10 mouse cellular contexts compared by ENCODE assay signal in genomic region chr11:116142211-116142991, GRCm38 (mm10). TPM values are rescaled to one million over a fixed set of nuclear protein-coding genes. Genes with fewer than 3 reads are reported as not detected.
DNase-seq lines count a peak whose midpoint lies in the region; ATAC-seq and TF ChIP-seq lines count a peak whose summit lies in the region.
"Had no signal": no experiment of that assay in that cellular context is flagged by ENCODE, and none has a peak within 500 bp of the region (broad histone marks: within the 10 kb centered on the region; RNA-seq: fewer than 3 reads in every experiment).

No protein-coding gene starts in this region.

- TF ChIP-seq CTCF in ES-Bruce4 (IDR thresholded peaks at IDR 0.05; ENCODE audit: low read depth, low read length), result no peak
- TF ChIP-seq CTCF in liver, postnatal 0 days (IDR thresholded peaks at IDR 0.05; ENCODE audit: low read depth), result no peak; the same call in 1 of the 2 replicates

- no peak for TF ChIP-seq POLR2A in ES-Bruce4 (IDR thresholded peaks at IDR 0.05; ENCODE audit: insufficient read depth, low read length)

- peaks cover 9% of the 10 kb centered on the region; the same call in 1 of the 2 replicates for H3K4me1 ChIP-seq in heart, embryonic 11.5 days (ENCODE audit: control insufficient read depth, insufficient read depth, low read length)
- peaks cover 5% of the 10 kb centered on the region for H3K4me1 ChIP-seq in ES-Bruce4 (ENCODE audit: control insufficient read depth, insufficient read depth, low read length)
- peaks cover 31% of the 10 kb centered on the region for H3K4me1 ChIP-seq in liver, postnatal 0 days (ENCODE audit: insufficient read depth)
- H3K4me1 ChIP-seq in forebrain, embryonic 14.5 days (ENCODE audit: control insufficient read depth, insufficient read depth, low read length), result peaks cover 3% of the 10 kb centered on the region; the same call in 1 of the 2 replicates

- ATAC-seq in heart, embryonic 11.5 days (replicated peaks; ENCODE audit: insufficient number of reproducible peaks, low FRiP score, low TSS enrichment), result peak; percentile 40; the same call in 1 of the 2 replicates
- ATAC-seq in liver, postnatal 0 days, result peak; percentile 16; the same call in 1 of the 2 replicates
- no peak for ATAC-seq in forebrain, embryonic 14.5 days
- ATAC-seq: Patski had no signal

- peaks cover 23% of the 10 kb centered on the region for H3K36me3 ChIP-seq in heart, embryonic 11.5 days (ENCODE audit: control insufficient read depth, insufficient read depth, low read length)
- H3K36me3 ChIP-seq in ES-Bruce4 (ENCODE audit: control insufficient read depth, insufficient read depth, low read length, poor library complexity, severe bottlenecking), result no peaks in the 10 kb centered on the region
- peaks cover 6% of the 10 kb centered on the region; the same call in 1 of the 2 replicates for H3K36me3 ChIP-seq in liver, postnatal 0 days (replicated peaks; ENCODE audit: insufficient read depth, low read length)
- peaks cover 62% of the 10 kb centered on the region for H3K36me3 ChIP-seq in forebrain, embryonic 14.5 days (ENCODE audit: control insufficient read depth, insufficient read depth, low read length)

- H3K4me3 ChIP-seq in heart, embryonic 11.5 days (ENCODE audit: low read depth, low read length), result no peak overlapping the region
- H3K4me3 ChIP-seq in ES-Bruce4 (ENCODE audit: low read depth, low read length), result 0 out of 2 replicates have a peak overlapping the region, but pooled peaks have one; percentile 8
- no peak overlapping the region for H3K4me3 ChIP-seq in liver, postnatal 0 days (ENCODE audit: low read depth, low read length)
- no peak overlapping the region for H3K4me3 ChIP-seq in forebrain, embryonic 14.5 days (ENCODE audit: low read depth, low read length)

- intact Hi-C loops in gastrocnemius, postnatal 36 days (cut with DNase I), result no loop called here

- peak; percentile 70 for TF ChIP-seq EP300 in ES-Bruce4 (IDR thresholded peaks at IDR 0.05; ENCODE audit: insufficient read depth, low read depth, low read length)
- peak; percentile 65 for TF ChIP-seq EP300 in liver, postnatal 0 days (IDR thresholded peaks at IDR 0.05; ENCODE audit: low read depth)

- no peaks in the 10 kb centered on the region for H3K27me3 ChIP-seq in heart, embryonic 11.5 days (ENCODE audit: control insufficient read depth, insufficient read depth, low read length)
- H3K27me3 ChIP-seq in ES-Bruce4 (ENCODE audit: control insufficient read depth, insufficient read depth, low read length, poor library complexity, severe bottlenecking), result no peaks in the 10 kb centered on the region
- no peaks in the 10 kb centered on the region for H3K27me3 ChIP-seq in liver, postnatal 0 days (ENCODE audit: insufficient read depth, low read length)
- no peaks in the 10 kb centered on the region for H3K27me3 ChIP-seq in forebrain, embryonic 14.5 days (replicated peaks; ENCODE audit: control insufficient read depth, insufficient read depth, low read length)
- H3K27me3 ChIP-seq: Patski had no signal

- H3K9ac ChIP-seq in heart, embryonic 11.5 days (ENCODE audit: low read depth, low read length), result peak overlapping the region; percentile 54; the same call in 1 of the 2 replicates
- H3K9ac ChIP-seq in ES-Bruce4 (ENCODE audit: low read depth, poor library complexity, severe bottlenecking), result peak overlapping the region; percentile 47
- no peak overlapping the region for H3K9ac ChIP-seq in liver, postnatal 0 days (replicated peaks)
- H3K9ac ChIP-seq in forebrain, embryonic 14.5 days (ENCODE audit: low read length), result no peak overlapping the region

- DNase-seq in heart, adult 9 months (ENCODE audit: low spot score in 2 of 2), result no peak
- DNase-seq in c-Kit-negative CD71-positive TER-119-positive erythroid progenitor cells, embryonic 14.5 days (ENCODE audit: low read depth, low spot score), result peak; percentile 90
- DNase-seq in liver, postnatal 0 days, result peak; percentile 74
- DNase-seq in right cerebral cortex, postnatal 14 days, result no peak
- no peak for DNase-seq in gastrocnemius, postnatal 36 days
- no peak for DNase-seq in forebrain, embryonic 14.5 days (ENCODE audit: low spot score)
- DNase-seq: cerebellum, adult 8-10 months had no signal

- no peaks in the 10 kb centered on the region for H3K9me3 ChIP-seq in heart, embryonic 11.5 days (replicated peaks; ENCODE audit: control insufficient read depth, low read length)
- no peaks in the 10 kb centered on the region for H3K9me3 ChIP-seq in ES-Bruce4 (replicated peaks; ENCODE audit: control insufficient read depth, insufficient read depth, low read length, poor library complexity, severe bottlenecking)
- H3K9me3 ChIP-seq in liver, postnatal 0 days (ENCODE audit: low read length), result no peaks in the 10 kb centered on the region
- no peaks in the 10 kb centered on the region for H3K9me3 ChIP-seq in forebrain, embryonic 14.5 days (replicated peaks; ENCODE audit: control insufficient read depth, low read length)

- WGBS in heart, embryonic 11.5 days (ENCODE audit: insufficient replicate concordance), result 63% methylated on average over 10 of the region's 10 CpGs
- WGBS in liver, postnatal 0 days (ENCODE audit: insufficient replicate concordance), result 65% methylated on average over 10 of the region's 10 CpGs
- WGBS in forebrain, embryonic 14.5 days, result 79% methylated on average over 10 of the region's 10 CpGs

- peak overlapping the region; percentile 67; the same call in 1 of the 2 replicates for H3K27ac ChIP-seq in heart, embryonic 11.5 days (ENCODE audit: low read depth, low read length)
- peak overlapping the region; percentile 96 for H3K27ac ChIP-seq in ES-Bruce4 (ENCODE audit: insufficient read depth, low read length)
- peak overlapping the region; percentile 58 for H3K27ac ChIP-seq in liver, postnatal 0 days (ENCODE audit: low read depth)
- no peak overlapping the region for H3K27ac ChIP-seq in forebrain, embryonic 14.5 days (ENCODE audit: low read depth, low read length)

- 0 out of 2 replicates have a peak overlapping the region, but pooled peaks have one; percentile 3 for H3K4me2 ChIP-seq in heart, embryonic 11.5 days
- H3K4me2 ChIP-seq in liver, postnatal 0 days (ENCODE audit: low read depth, low read length), result no peak overlapping the region
- H3K4me2 ChIP-seq in forebrain, embryonic 14.5 days (ENCODE audit: low read length), result no peak overlapping the region

RNA-seq across cellular contexts. Expression of gene Mrpl38, which starts 3.7 kb away (rescaled TPM):
- polyA plus RNA-seq in heart, embryonic 11.5 days (2014; fragmentation: Nextera tagmentation; extraction: Ambion mirVana), result 109 and 116 TPM in 2 replicates
- 69.3 and 71.6 TPM in 2 replicates for polyA plus RNA-seq in ES-Bruce4 (2011; ENCODE audit: insufficient read depth, insufficient read length, low read depth, missing spikeins)
- 43.9 and 44.0 TPM in 2 replicates for polyA plus RNA-seq in liver, postnatal 0 days (2015; fragmentation: Nextera tagmentation; extraction: Ambion mirVana)
- 10 to 100 TPM; 49.4 to 49.9 TPM for total RNA-seq in gastrocnemius, postnatal 36 days (2021)
- 79.6 and 83.4 TPM in 2 replicates for polyA plus RNA-seq in forebrain, embryonic 14.5 days (2014; fragmentation: Nextera tagmentation; extraction: Ambion mirVana)

RNA-seq across cellular contexts. Expression of gene Trim65, which starts 11.5 kb away (rescaled TPM):
- polyA plus RNA-seq in heart, embryonic 11.5 days (2014; fragmentation: Nextera tagmentation; extraction: Ambion mirVana), result 3.9 and 4.5 TPM in 2 replicates
- 0.78 and 1.2 TPM in 2 replicates for polyA plus RNA-seq in ES-Bruce4 (2011; ENCODE audit: insufficient read depth, insufficient read length, low read depth, missing spikeins)
- polyA plus RNA-seq in liver, postnatal 0 days (2015; fragmentation: Nextera tagmentation; extraction: Ambion mirVana), result 1.1 and 1.2 TPM in 2 replicates
- 1 to 10 TPM; 4.1 to 4.8 TPM for total RNA-seq in gastrocnemius, postnatal 36 days (2021)
- 0.97 and 1.1 TPM in 2 replicates for polyA plus RNA-seq in forebrain, embryonic 14.5 days (2014; fragmentation: Nextera tagmentation; extraction: Ambion mirVana)

RNA-seq across cellular contexts. Expression of gene Trim47, which starts 15.4 kb away (rescaled TPM):
- polyA plus RNA-seq in heart, embryonic 11.5 days (2014; fragmentation: Nextera tagmentation; extraction: Ambion mirVana), result 38.3 and 40.2 TPM in 2 replicates
- 3.9 and 7.1 TPM in 2 replicates for polyA plus RNA-seq in ES-Bruce4 (2011; ENCODE audit: insufficient read depth, insufficient read length, low read depth, missing spikeins)
- polyA plus RNA-seq in liver, postnatal 0 days (2015; fragmentation: Nextera tagmentation; extraction: Ambion mirVana), result 5.7 and 7.4 TPM in 2 replicates
- 1 to 10 TPM; 9.1 to 9.3 TPM for total RNA-seq in gastrocnemius, postnatal 36 days (2021)
- polyA plus RNA-seq in forebrain, embryonic 14.5 days (2014; fragmentation: Nextera tagmentation; extraction: Ambion mirVana), result 4.0 and 6.0 TPM in 2 replicates

RNA-seq across cellular contexts. Expression of gene Fbf1, which starts 25.6 kb away (rescaled TPM):
- polyA plus RNA-seq in heart, embryonic 11.5 days (2014; fragmentation: Nextera tagmentation; extraction: Ambion mirVana), result 20.3 and 20.6 TPM in 2 replicates
- 26.2 and 29.5 TPM in 2 replicates for polyA plus RNA-seq in ES-Bruce4 (2011; ENCODE audit: insufficient read depth, insufficient read length, low read depth, missing spikeins)
- polyA plus RNA-seq in liver, postnatal 0 days (2015; fragmentation: Nextera tagmentation; extraction: Ambion mirVana), result 2.2 and 2.3 TPM in 2 replicates
- 1 to 10 TPM; 9.3 to 9.8 TPM for total RNA-seq in gastrocnemius, postnatal 36 days (2021)
- polyA plus RNA-seq in forebrain, embryonic 14.5 days (2014; fragmentation: Nextera tagmentation; extraction: Ambion mirVana), result 25.9 and 44.4 TPM in 2 replicates

RNA-seq across cellular contexts. Expression of gene Wbp2, which starts 55.6 kb away (rescaled TPM):
- 129 and 144 TPM in 2 replicates for polyA plus RNA-seq in heart, embryonic 11.5 days (2014; fragmentation: Nextera tagmentation; extraction: Ambion mirVana)
- polyA plus RNA-seq in ES-Bruce4 (2011; ENCODE audit: insufficient read depth, insufficient read length, low read depth, missing spikeins), result 179 and 198 TPM in 2 replicates
- polyA plus RNA-seq in liver, postnatal 0 days (2015; fragmentation: Nextera tagmentation; extraction: Ambion mirVana), result 63.3 and 65.0 TPM in 2 replicates
- 10 to 100 TPM; 70.1 to 71.0 TPM for total RNA-seq in gastrocnemius, postnatal 36 days (2021)
- polyA plus RNA-seq in forebrain, embryonic 14.5 days (2014; fragmentation: Nextera tagmentation; extraction: Ambion mirVana), result 145 and 166 TPM in 2 replicates

Comparison
In these comparisons a context has a peak if more than half of its experiments do, and no peak if none do; other contexts are left out.
1. H3K9ac ChIP-seq: peak in heart, embryonic 11.5 days (single experiment) and ES-Bruce4 (single experiment); none in liver, postnatal 0 days (single experiment) and forebrain, embryonic 14.5 days (single experiment).
2. DNase-seq: peak in c-Kit-negative CD71-positive TER-119-positive erythroid progenitor cells, embryonic 14.5 days (single experiment) and liver, postnatal 0 days (single experiment); none in heart, adult 9 months (0 of 2), right cerebral cortex, postnatal 14 days (single experiment), gastrocnemius, postnatal 36 days (0 of 2) and forebrain, embryonic 14.5 days (single experiment).